Mouse (Mus musculus) embryonic fibroblast, embryonic 13.5 days (primary cell): ENCODE measurements at regions not wholly inside any gene's neighbourhood (a gene's known extent, or its start where the extent isn't known, plus 50 kb on each side); places are given as distances from the start of the nearest gene placed in this dataset.

ENCODE experiments used
- CTCF ChIP-seq: IDR thresholded peaks from 2 replicates; pipeline ENCODE4 v1.5.1; 2011; ENCODE audit warnings: mild to moderate bottlenecking, control low read depth, low read length, moderate library complexity, borderline replicate concordance; ENCODE audit not compliant: insufficient read depth
- POLR2A ChIP-seq: IDR thresholded peaks from 2 replicates; pipeline ENCODE4 v1.6.1; 2011; ENCODE audit warnings: low read depth, mild to moderate bottlenecking, control low read depth, low read length, moderate library complexity

DNA sequence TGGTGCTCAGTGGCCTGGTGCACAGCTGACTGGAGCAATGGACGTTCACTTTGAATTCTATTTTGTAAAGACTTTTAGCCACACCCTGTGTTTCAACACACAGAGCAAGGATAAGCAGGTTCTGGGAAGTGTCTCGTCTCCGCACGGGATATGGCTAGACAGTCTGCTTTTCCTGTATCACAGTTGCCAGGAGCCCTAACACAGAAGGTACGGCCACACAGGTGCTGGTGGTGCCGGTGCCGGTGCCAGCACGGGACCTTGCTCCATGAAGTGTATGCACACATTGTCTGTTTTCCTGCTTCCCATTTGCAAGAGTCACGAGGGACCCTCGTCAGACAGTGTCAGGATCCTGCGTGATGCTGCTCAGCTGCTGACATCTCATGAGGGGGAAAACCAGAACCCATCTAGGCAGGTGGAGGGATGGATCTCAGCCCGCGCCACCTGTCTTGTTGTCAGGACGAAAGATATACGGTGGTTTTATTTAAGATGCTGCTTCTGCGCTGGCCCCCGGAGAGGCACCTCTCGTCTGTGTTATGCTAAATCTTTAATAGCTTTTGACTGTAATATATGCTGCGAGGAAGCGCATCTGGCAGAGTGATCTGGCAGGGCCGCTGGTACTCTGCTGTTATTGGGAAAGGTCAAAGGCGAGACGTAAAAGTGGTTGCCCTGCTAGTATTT is 64.4 kb upstream of the Hdac4 start:
- no peak for TF ChIP-seq CTCF
- no peak for TF ChIP-seq POLR2A
